Mouse (Mus musculus) forebrain, embryonic 11.5 days (tissue): Measurements from ENCODE around the gene Zfp128. TPM values are rescaled to one million over a fixed set of nuclear protein-coding genes. Genes with fewer than 3 reads are reported as not detected.
"Not testable (repeated sequence)": the region's sequence is repeated elsewhere in the genome, so short reads cannot be mapped to it uniquely, and the experiment has no call there.

Experiments used
- ATAC-seq: fragments of 200-750 bp; cut with Nextera tagmentation; replicated peaks from 2 replicates; pipeline ENCODE4 v1.8.0; 2017; ENCODE audit warnings: moderate TSS enrichment; ENCODE audit not compliant: low FRiP score
- DNase-seq: peaks from one replicate; pipeline ENCODE4 v3.0.0-alpha.2; 2017; ENCODE audit warnings: low spot score
- H3K27ac ChIP-seq: fragments of 300-500 bp; sonication (generic); 2 replicates; pipeline ENCODE4 v1.5.1; 2014; ENCODE audit warnings: low read depth, low read length
- H3K27me3 ChIP-seq: fragments of 300-500 bp; sonication (generic); 2 replicates; pipeline ENCODE4 v1.6.1; 2014; ENCODE audit warnings: mild to moderate bottlenecking, low read length, mixed read lengths; ENCODE audit not compliant: control insufficient read depth, insufficient read depth
- H3K36me3 ChIP-seq: fragments of 300-500 bp; sonication (generic); 2 replicates; pipeline ENCODE4 v1.6.1; 2014; ENCODE audit warnings: mild to moderate bottlenecking, low read length, moderate library complexity, mixed read lengths; ENCODE audit not compliant: control insufficient read depth, insufficient read depth
- H3K4me1 ChIP-seq: fragments of 300-500 bp; sonication (generic); replicated peaks from 2 replicates; pipeline ENCODE4 v1.6.1; 2014; ENCODE audit warnings: low read length, mixed read lengths; ENCODE audit not compliant: control insufficient read depth, insufficient read depth
- H3K4me2 ChIP-seq: fragments of 300-500 bp; sonication (generic); 2 replicates; pipeline ENCODE4 v1.6.1; 2014; ENCODE audit warnings: low read depth, mild to moderate bottlenecking, low read length, moderate library complexity, mixed read lengths; ENCODE audit not compliant: severe bottlenecking
- H3K4me3 ChIP-seq: fragments of 300-500 bp; sonication (generic); 2 replicates; pipeline ENCODE4 v1.5.1; 2014; ENCODE audit warnings: low read depth, low read length
- H3K9ac ChIP-seq: fragments of 300-500 bp; sonication (generic); 2 replicates; pipeline ENCODE4 v1.6.1; 2014; ENCODE audit warnings: low read length
- H3K9me3 ChIP-seq: fragments of 300-500 bp; sonication (generic); 2 replicates; pipeline ENCODE4 v1.6.1; 2016; ENCODE audit warnings: low read length, mixed read lengths; ENCODE audit not compliant: control insufficient read depth
- WGBS: fragments of 180-500 bp; shearing (Covaris S2); extraction: QIAGEN DNeasy Blood & Tissue Kit; methylation state at CpG from one replicate; pipeline ENCODE4 v1.1.7; 2014; 5-methylcytosine and 5-hydroxymethylcytosine counted together
- polyA plus RNA-seq: library from polyadenylated mRNA; unstranded; fragments of >200 nt; fragmentation: Nextera tagmentation; extraction: Ambion mirVana; gene quantifications from 2 replicates; pipeline ENCODE4 v1.2.1, GENCODE M21; 2014

The Zfp128 gene
- 5.3 and 6.2 TPM in 2 replicates for polyA plus RNA-seq

DNA sequence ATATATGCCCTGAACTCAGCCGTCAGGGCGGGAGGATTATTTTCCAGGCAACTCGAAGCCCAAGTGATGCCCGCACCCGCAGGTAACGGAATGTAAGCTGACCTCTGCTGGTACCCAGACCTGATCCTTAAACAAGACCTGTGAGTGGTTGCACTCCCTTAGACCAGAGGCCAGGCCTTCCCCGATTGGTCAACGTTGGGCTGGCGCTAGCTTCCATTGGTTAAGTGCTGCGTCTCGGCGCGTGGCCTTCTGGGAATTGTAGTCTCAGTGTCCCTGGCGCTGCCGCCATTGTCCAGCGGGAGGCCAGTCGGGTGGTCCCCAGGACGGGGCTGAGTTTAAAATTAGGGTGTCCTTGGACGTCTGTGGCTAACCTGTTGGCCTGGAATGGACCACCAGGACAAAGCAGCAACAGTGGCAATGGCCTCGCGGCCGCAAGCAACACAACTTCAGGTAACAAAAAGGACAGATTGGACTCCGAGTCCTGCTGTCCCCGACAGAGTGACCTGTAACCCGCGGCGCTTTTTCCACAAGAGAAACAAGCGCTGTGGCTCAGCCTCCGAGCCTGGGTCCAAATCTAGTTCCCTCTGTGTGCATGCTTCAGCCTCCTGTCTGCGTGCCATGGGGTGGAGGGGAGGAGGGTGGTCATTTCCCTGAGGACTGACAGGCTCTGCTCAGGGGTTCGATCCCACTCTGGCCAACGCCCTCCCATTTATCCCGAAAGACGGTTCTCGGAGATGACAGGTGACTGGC, at the start of gene Zfp128:
Gene Zfp128 (plus strand): TSS at position 267 of the 750 bp plus-strand sequence.
- WGBS = under 1% methylated on average over 35 of the region's 35 CpGs

DNA sequence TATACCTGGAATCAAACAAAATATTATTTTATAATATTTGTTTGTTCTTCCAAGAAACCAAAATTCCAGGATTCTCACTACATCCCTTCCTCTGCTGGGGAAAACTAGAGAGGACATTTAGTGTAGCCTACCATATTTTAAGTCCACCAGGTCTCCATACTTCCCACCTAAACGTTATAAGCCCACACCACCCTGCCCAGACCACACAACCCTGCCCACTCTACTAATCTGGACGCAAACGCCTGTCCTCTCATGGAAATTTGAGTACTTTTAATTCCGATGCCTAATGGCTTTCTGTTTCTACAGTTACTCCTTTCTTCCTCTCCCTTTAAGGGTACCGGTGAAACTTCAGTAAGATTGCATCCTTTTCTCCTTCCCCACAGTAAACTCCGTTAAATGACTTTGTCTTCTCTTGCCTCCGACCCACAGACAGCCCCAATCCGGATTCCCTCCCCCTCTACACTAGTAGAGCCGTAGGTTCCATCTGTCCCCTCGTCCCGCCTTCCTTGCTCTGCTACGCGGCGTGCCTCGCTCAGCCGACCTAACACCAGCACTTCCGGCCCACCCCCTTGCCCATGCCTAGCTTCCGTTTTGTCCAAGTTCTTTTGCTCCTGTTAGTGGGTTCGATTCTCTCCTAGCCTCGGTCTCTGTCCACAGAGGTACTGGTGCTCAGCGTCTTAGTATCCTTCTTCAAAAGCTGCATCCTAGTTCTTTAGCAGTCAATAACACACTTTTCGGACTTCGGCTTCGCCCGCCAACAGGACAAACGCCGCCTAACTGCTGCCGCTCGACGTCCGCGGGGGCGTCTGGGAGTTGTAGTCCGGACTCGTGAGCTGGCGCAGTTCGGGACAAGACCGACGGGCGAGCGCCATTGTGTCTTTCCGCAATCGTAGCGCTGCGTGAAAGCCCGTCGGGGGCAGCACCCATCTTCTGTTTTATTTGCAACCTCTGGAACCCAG, 46.5 kb upstream of the Zfp128 start, which contains the start of gene Zfp110:
Gene Zfp110 (plus strand): TSS at position 600 of the 959 bp plus-strand sequence.
- DNase-seq (peak; percentile 91), ATAC-seq (peak; percentile 97)
- H3K4me2 ChIP-seq = peak within 1 kb of the TSS; percentile 48
- no peaks in the 10 kb centered on the region for H3K4me1 ChIP-seq
- no peaks in the 10 kb centered on the region for H3K27me3 ChIP-seq
- H3K9me3 ChIP-seq = peaks cover 15% of the 10 kb centered on the region
- H3K27ac ChIP-seq = no peak within 1 kb of the TSS; the same call in 1 of the 2 replicates
- H3K9ac ChIP-seq = peak within 1 kb of the TSS; percentile 71
- WGBS = 5% methylated on average over 47 of the region's 47 CpGs
- H3K4me3 ChIP-seq = peak within 1 kb of the TSS; percentile 51
- H3K36me3 ChIP-seq = peaks cover 21% of the 10 kb centered on the region

More for the DNA sequence above, at the start of gene Zfp128:
- H3K27ac ChIP-seq = no peak within 1 kb of the TSS
- peak within 1 kb of the TSS; percentile 82 for H3K9ac ChIP-seq
- peak; percentile 95 for DNase-seq
- no peaks in the 10 kb centered on the region for H3K27me3 ChIP-seq
- H3K36me3 ChIP-seq = peaks cover 6% of the 10 kb centered on the region; the same call in 1 of the 2 replicates
- no peaks in the 10 kb centered on the region for H3K9me3 ChIP-seq
- H3K4me1 ChIP-seq = no peaks in the 10 kb centered on the region; the same call in 1 of the 2 replicates
- ATAC-seq = peak; percentile 100
- peak within 1 kb of the TSS; percentile 71 for H3K4me3 ChIP-seq
- peak within 1 kb of the TSS; percentile 73 for H3K4me2 ChIP-seq

DNA sequence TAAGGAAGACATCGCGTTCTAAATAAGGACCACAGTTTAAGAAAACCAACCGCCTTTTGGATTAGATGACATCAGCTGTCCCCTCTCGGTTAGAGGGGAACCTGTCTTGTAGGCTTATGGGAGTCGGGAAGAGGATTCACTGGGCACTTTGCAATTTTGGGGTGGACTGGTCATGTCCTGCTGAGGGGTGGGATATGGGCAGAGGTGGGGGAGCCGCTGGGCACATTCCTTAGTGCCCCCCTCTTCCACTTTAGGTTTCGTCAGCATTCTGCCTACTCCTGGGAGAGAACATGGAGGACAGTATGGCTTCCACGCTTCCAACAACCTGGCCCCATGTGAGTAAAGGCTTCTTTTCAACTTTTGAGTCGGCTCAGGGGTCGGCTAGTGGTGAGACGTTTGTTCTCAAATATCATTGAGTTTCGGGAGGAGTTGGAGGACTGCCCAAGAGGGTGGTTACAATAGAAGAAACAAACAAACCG, 45.7 kb upstream of the Zfp128 start:
- 50% methylated on average over 13 of the region's 13 CpGs for WGBS
- peak; percentile 55 for DNase-seq
- H3K9me3 ChIP-seq = peaks cover 19% of the 10 kb centered on the region

DNA sequence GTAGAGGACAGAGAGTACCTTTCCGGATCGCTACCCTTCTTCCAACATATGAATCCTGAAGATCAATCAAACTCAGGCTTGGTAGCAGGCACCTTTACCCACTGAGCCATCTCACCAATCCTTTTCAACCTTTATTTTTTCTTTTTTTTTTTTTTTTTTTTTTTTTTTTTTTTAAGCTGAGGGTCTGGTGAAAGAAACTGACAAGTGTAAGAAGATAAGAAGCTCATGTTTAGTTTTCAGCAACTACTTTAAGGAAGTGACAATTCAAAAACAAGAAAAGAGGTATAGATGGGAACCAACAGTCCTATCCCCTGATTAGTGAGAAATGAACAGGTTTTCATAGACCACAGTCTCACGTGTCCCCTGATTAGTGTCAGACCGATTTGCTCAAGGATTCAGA, 45.2 kb upstream of the Zfp128 start:
- Histone ChIP-seq H3K27ac (no peak overlapping the region), H3K36me3 (peaks cover 30% of the 10 kb centered on the region), H3K4me2 (peak overlapping the region; percentile 48; the same call in 1 of the 2 replicates), H3K9me3 (peaks cover 20% of the 10 kb centered on the region), H3K9ac (no peak overlapping the region), H3K4me3 (0 out of 2 replicates have a peak overlapping the region, but pooled peaks have one; percentile 51), H3K27me3 (no peaks in the 10 kb centered on the region), H3K4me1 (no peaks in the 10 kb centered on the region)
- no peak for DNase-seq
- no peak for ATAC-seq
- 94% methylated on average over 4 of the region's 4 CpGs for WGBS

More for the DNA sequence above, 45.7 kb upstream of the Zfp128 start:
- peak; percentile 65 for ATAC-seq
- Histone ChIP-seq H3K4me3 (peak overlapping the region; percentile 51), H3K4me1 (no peaks in the 10 kb centered on the region), H3K27me3 (no peaks in the 10 kb centered on the region), H3K27ac (no peak overlapping the region), H3K36me3 (peaks cover 26% of the 10 kb centered on the region), H3K9ac (peak overlapping the region; percentile 71), H3K4me2 (peak overlapping the region; percentile 48)

DNA sequence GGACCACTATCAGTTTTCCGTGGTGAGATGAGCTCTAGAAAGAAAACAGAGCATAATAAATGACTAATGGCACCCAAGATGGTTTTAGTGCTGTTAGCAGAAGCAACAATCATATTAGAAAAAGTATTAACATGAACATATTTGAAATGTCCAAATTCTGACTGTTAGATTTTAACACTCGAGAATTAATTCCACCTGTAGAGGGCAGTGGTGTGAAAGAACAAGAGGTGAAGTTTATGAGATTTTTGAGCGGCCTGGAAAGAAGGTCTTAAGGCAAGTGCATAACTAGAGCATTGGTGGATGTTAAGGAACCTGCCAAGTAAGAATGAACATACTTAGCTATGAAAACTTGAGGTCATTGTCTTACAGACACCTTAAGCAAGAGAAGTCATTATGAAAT, 6.7 kb upstream of the Zfp128 start:
- no peaks in the 10 kb centered on the region for H3K4me1 ChIP-seq
- H3K9ac ChIP-seq = no peak overlapping the region
- H3K36me3 ChIP-seq = no peaks in the 10 kb centered on the region
- no peak overlapping the region for H3K27ac ChIP-seq
- no peak for ATAC-seq
- WGBS = 29% methylated on average over 3 of the region's 3 CpGs
- H3K4me3 ChIP-seq = no peak overlapping the region
- DNase-seq = no peak
- H3K9me3 ChIP-seq = peaks cover 2% of the 10 kb centered on the region; the same call in 1 of the 2 replicates
- H3K4me2 ChIP-seq = no peak overlapping the region
- no peaks in the 10 kb centered on the region for H3K27me3 ChIP-seq

DNA sequence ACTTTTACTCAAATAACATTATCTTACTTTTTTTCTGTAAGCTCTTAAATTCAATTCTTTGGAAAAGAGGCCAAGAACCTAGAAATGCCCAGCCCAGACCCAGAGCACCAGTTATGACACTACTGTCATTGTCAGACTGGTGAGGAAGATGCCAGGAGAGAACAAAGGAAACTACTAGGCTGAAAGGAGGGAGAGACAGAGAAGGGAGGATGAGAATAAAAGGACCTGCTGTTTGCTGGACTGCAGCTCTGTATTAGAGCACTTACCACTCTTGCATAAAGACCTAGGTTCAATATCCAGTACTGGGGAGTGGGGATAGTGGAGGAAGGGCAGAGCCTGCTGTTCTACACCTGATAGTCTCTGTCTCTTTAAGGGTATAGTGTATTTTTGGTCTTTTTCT, 941 bp upstream of the Zfp128 start:
- DNase-seq = no peak
- Histone ChIP-seq H3K4me1 (no peaks in the 10 kb centered on the region; the same call in 1 of the 2 replicates), H3K9me3 (no peaks in the 10 kb centered on the region), H3K4me2 (no peak overlapping the region), H3K27me3 (no peaks in the 10 kb centered on the region), H3K9ac (no peak overlapping the region), H3K27ac (no peak overlapping the region), H3K4me3 (no peak overlapping the region), H3K36me3 (0 out of 2 replicates have a peak, but pooled peaks cover 2% of the 10 kb centered on the region)
- no peak for ATAC-seq

DNA sequence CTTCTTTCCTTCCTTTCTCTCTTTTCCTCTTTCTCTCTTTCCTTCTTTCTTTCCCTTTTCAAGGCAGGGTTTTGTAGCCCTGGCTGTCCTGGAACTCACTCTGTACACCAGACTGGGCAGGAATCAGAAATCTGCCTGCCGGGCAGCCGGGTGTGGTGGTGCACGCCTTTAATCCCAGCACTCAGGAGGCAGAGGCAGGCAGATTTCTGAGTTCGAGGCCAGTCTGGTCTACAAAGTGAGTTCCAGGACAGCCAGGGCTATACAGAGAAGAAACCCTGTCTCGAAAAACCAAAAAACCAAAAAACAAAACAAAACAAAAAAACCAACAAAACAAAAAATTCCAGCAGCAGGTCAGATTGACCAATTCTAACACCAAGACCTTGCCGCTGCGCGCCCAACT, 480 bp upstream of the Zfp128 start:
- not testable (repeated sequence) for DNase-seq, H3K27ac ChIP-seq, H3K36me3 ChIP-seq, H3K4me1 ChIP-seq, H3K27me3 ChIP-seq, H3K9me3 ChIP-seq
- H3K4me3 ChIP-seq = peak overlapping the region; percentile 71
- ATAC-seq = peak; percentile 14; the same call in 1 of the 2 replicates
- H3K9ac ChIP-seq = peak overlapping the region; percentile 82; the same call in 1 of the 2 replicates
- peak overlapping the region; percentile 73 for H3K4me2 ChIP-seq
- 45% methylated on average over 8 of the region's 8 CpGs for WGBS
